Mouse (Mus musculus): ENCODE measurements at regions not wholly inside any gene's neighbourhood (a gene's known extent, or its start where the extent isn't known, plus 50 kb on each side); places are given as distances from the start of the nearest gene placed in this dataset.

GRCm38 (mm10) chr3:66592259-66592658, 295.6 kb upstream of the Veph1 start:
- no peaks in the 10 kb centered on the region for H3K27me3 ChIP-seq (ENCODE audit: insufficient read depth, poor library complexity, severe bottlenecking)
- 30% methylated on average over 7 of the region's 7 CpGs for WGBS
- H3K36me3 ChIP-seq = no peaks in the 10 kb centered on the region
- no peak for DNase-seq (ENCODE audit: low spot score)
- H3K27ac ChIP-seq = no peak overlapping the region
- no peak overlapping the region for H3K4me3 ChIP-seq
- peaks cover 4% of the 10 kb centered on the region; the same call in 1 of the 2 replicates for H3K4me1 ChIP-seq
- H3K9me3 ChIP-seq = no peaks in the 10 kb centered on the region

GRCm38 (mm10) chr3:66590775-66591174, 294.1 kb upstream of the Veph1 start:
- Histone ChIP-seq H3K27me3 (ENCODE audit: insufficient read depth, poor library complexity, severe bottlenecking) (no peaks in the 10 kb centered on the region), H3K27ac (no peak overlapping the region)

DNA sequence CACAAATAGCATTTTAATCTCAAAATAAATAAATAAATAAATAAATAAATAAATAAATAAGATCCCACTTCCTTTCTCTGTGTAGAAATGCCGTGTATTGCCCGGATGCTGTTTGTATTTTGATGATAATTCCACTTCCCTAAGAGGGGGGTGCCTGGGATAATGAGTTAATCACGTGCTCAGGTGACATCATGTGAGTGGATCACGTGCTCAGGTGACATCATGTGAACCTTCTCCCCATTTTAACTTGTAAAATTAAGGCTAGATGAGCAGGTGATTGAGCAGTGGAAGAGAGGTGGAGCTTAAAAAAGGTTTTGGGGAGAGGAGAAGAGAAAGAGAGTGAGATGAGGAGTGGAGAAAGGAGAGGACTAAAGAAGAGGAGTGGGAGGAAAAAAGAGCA, 292.8 kb upstream of the Veph1 start:
- H3K27ac ChIP-seq = no peak overlapping the region
- H3K4me3 ChIP-seq = no peak overlapping the region
- no peaks in the 10 kb centered on the region for H3K36me3 ChIP-seq
- no peaks in the 10 kb centered on the region for H3K27me3 ChIP-seq (ENCODE audit: insufficient read depth, poor library complexity, severe bottlenecking)
- WGBS = 82% methylated on average over 4 of the region's 4 CpGs
- H3K4me1 ChIP-seq = peaks cover 4% of the 10 kb centered on the region; the same call in 1 of the 2 replicates
- DNase-seq (ENCODE audit: low spot score) = no peak
- H3K9me3 ChIP-seq = no peaks in the 10 kb centered on the region

More at GRCm38 (mm10) chr3:66590775-66591174, 294.1 kb upstream of the Veph1 start:
- Histone ChIP-seq H3K4me1 (peaks cover 4% of the 10 kb centered on the region; the same call in 1 of the 2 replicates), H3K4me3 (no peak overlapping the region), H3K9me3 (no peaks in the 10 kb centered on the region), H3K36me3 (no peaks in the 10 kb centered on the region)
- WGBS = 63% methylated on average over 7 of the region's 7 CpGs
- no peak for DNase-seq (ENCODE audit: low spot score)

DNA sequence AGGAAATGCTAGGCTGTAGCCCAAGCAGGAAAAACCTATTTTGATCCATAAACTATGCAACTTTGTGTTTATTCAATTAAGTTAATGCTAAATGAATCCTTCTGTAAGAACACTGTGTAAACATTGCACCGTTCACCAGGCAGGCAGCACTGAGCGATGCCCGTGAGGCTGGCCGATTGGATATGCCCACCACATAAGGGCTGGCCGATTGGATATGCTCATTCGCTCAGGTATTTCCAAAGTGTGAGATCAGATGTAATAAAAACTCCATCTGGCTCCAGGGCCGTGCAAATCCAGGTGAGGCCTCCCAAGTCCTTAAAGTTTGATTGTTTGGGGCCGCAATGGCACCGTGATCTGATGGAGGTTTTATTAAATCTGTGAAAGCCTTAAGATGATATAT, 288.2 kb upstream of the Veph1 start:
- Histone ChIP-seq H3K9me3 (no peaks in the 10 kb centered on the region), H3K27me3 (ENCODE audit: insufficient read depth, poor library complexity, severe bottlenecking) (no peaks in the 10 kb centered on the region), H3K27ac (no peak overlapping the region), H3K4me1 (no peaks in the 10 kb centered on the region), H3K36me3 (no peaks in the 10 kb centered on the region), H3K4me3 (no peak overlapping the region)
- WGBS = 93% methylated on average over 9 of the region's 9 CpGs
- DNase-seq (ENCODE audit: low spot score) = no peak

GRCm38 (mm10) chr3:66584101-66584500, 287.5 kb upstream of the Veph1 start:
- Histone ChIP-seq H3K36me3 (no peaks in the 10 kb centered on the region), H3K4me3 (no peak overlapping the region), H3K27me3 (ENCODE audit: insufficient read depth, poor library complexity, severe bottlenecking) (no peaks in the 10 kb centered on the region), H3K4me1 (no peaks in the 10 kb centered on the region), H3K9me3 (no peaks in the 10 kb centered on the region), H3K27ac (no peak overlapping the region)
- 93% methylated on average over 5 of the region's 5 CpGs for WGBS
- no peak for DNase-seq (ENCODE audit: low spot score)

GRCm38 (mm10) chr3:66576659-66577058, 280.0 kb upstream of the Veph1 start:
- H3K27ac ChIP-seq = no peak overlapping the region
- H3K9me3 ChIP-seq = no peaks in the 10 kb centered on the region
- no peaks in the 10 kb centered on the region for H3K4me1 ChIP-seq
- H3K4me3 ChIP-seq = no peak overlapping the region
- H3K36me3 ChIP-seq = no peaks in the 10 kb centered on the region
- no peak for DNase-seq (ENCODE audit: low spot score)
- no peaks in the 10 kb centered on the region for H3K27me3 ChIP-seq (ENCODE audit: insufficient read depth, poor library complexity, severe bottlenecking)
- WGBS = 80% methylated on average over 1 of the region's 1 CpGs

DNA sequence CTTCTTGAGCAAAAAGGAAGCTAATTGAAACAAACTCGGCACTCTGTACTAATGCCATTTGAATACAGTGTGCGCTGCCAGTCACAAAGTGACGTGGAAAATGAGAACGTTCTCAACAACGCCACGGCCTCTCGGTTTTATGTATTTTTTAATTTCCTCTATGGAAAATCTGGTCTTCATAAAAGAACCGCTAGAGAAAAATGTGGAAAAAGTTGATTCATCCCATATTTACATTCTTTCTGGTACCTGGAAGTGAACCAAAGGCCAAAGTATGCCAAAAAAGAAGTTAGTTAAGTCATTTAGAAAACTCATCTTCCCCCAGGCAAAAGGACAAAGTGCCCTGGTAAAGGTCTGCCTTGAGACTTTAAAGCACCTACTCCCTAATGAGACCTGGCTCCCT, 277.7 kb upstream of the Veph1 start:
- WGBS = 85% methylated on average over 8 of the region's 8 CpGs
- H3K4me3 ChIP-seq = no peak overlapping the region

DNA sequence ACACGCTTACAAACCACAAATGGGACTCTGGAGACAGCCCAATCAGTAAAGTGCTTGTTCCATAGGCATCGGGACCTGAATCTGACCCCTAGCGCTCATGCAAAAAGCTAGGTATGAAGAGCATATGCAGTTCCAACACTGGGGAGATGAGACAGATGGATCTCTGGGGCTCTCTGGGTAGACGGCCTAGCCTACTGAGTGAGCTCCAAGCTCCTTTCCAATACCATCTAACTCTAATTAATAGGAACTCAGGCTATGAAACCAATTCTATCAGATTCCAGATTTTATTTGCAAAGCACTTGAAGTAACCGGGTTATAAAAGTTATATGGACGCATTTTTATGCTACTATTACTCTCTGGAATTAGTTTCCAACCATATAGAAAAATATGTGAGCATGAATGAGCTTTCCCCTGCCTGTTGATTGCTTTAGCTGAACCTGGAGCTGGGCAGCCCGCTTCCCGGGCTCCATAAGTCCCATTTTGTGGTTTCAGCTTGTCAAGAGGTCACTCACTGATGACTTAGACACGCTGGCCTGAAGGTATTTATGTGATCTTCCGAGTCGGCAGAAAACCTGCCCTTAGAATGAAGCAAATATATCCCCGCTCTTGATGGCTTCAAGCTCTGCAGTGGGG, 276.4 kb upstream of the Veph1 start:
- no peaks in the 10 kb centered on the region for H3K4me1 ChIP-seq
- H3K9me3 ChIP-seq = no peaks in the 10 kb centered on the region
- H3K36me3 ChIP-seq = no peaks in the 10 kb centered on the region
- no peaks in the 10 kb centered on the region for H3K27me3 ChIP-seq (ENCODE audit: insufficient read depth, poor library complexity, severe bottlenecking)
- no peak overlapping the region for H3K4me3 ChIP-seq
- DNase-seq (ENCODE audit: low spot score) = no peak
- 87% methylated on average over 12 of the region's 12 CpGs for WGBS
- H3K27ac ChIP-seq = no peak overlapping the region

More for the DNA sequence above, 277.7 kb upstream of the Veph1 start:
- Histone ChIP-seq H3K4me1 (no peaks in the 10 kb centered on the region), H3K27me3 (ENCODE audit: insufficient read depth, poor library complexity, severe bottlenecking) (no peaks in the 10 kb centered on the region), H3K27ac (no peak overlapping the region), H3K36me3 (no peaks in the 10 kb centered on the region), H3K9me3 (no peaks in the 10 kb centered on the region)
- DNase-seq (ENCODE audit: low spot score) = no peak

GRCm38 (mm10) chr3:66570342-66570741, 273.7 kb upstream of the Veph1 start:
- Histone ChIP-seq H3K36me3 (no peaks in the 10 kb centered on the region), H3K4me1 (no peaks in the 10 kb centered on the region), H3K4me3 (no peak overlapping the region), H3K27ac (no peak overlapping the region), H3K9me3 (no peaks in the 10 kb centered on the region), H3K27me3 (ENCODE audit: insufficient read depth, poor library complexity, severe bottlenecking) (no peaks in the 10 kb centered on the region)
- no peak for DNase-seq (ENCODE audit: low spot score)
- 77% methylated on average over 5 of the region's 5 CpGs for WGBS

DNA sequence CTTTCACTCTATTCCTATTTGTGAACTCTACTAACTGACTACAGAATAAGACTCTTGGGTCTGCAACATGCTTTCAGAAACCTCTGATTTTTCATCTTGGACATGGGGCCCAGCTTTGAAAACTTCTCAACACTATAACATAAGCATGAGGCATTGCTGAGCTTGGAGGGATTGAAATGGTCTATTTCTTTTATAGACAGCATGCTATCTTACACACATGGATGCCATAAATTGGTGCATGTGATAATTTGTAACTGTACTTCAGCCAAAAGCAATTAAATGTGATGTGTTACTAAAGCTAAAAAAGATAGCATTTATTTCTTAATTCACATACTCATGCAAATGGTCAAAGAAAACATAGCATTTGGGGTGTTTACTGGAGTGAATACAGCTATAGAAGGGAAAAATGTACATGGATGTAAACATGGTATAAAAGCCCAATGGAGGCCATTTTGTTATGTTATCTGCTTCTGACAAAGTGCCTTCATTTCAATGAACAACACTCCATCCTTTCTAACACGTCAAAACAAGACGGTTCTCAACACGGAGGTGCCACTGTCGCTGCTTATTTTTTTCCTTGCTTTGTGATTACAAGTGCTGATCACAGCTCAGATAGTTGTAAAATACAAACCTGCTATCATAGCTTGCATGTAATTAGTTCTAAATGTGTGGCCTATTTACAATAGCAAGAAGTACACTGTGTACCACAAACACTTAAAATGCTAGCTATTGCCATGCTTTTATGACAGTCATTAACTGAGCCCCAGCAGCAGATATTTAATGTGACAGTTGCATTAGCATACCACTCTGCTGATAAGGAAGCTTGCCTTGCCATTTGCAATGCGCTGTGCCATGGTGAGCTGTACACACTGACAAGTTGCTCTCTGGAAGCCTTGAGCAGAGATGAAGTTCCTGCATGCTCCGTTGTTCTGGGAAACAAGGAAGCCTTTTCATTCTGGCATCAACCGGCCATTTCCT, 267.9 kb upstream of the Veph1 start:
- Histone ChIP-seq H3K27ac (no peak overlapping the region), H3K9me3 (no peaks in the 10 kb centered on the region), H3K4me3 (no peak overlapping the region), H3K27me3 (ENCODE audit: insufficient read depth, poor library complexity, severe bottlenecking) (no peaks in the 10 kb centered on the region), H3K4me1 (no peaks in the 10 kb centered on the region), H3K36me3 (no peaks in the 10 kb centered on the region)
- 72% methylated on average over 7 of the region's 7 CpGs for WGBS
- no peak for DNase-seq (ENCODE audit: low spot score)

DNA sequence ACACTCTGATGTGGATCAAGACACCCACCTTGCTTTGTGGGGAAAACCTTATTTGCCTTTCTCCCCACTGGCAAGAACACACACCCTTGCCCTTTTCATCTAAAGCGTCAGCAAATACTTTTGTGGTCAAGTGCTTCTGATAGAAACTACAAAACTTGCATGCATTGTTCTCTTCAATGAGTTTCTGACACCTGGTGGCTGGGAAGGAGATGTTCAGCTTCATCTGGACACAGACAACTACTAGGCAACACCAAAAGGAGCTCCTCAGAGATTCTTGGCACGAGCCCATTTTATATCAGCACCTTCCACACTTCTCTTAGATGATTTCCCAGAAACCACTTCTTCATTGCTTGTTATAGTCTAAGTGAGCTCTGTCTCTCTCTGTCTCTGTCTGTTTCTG, 266.7 kb upstream of the Veph1 start:
- no peaks in the 10 kb centered on the region for H3K27me3 ChIP-seq (ENCODE audit: insufficient read depth, poor library complexity, severe bottlenecking)
- no peaks in the 10 kb centered on the region for H3K36me3 ChIP-seq
- no peaks in the 10 kb centered on the region for H3K4me1 ChIP-seq
- DNase-seq (ENCODE audit: low spot score) = no peak
- no peaks in the 10 kb centered on the region for H3K9me3 ChIP-seq
- 66% methylated on average over 2 of the region's 2 CpGs for WGBS
- no peak overlapping the region for H3K27ac ChIP-seq
- H3K4me3 ChIP-seq = no peak overlapping the region

GRCm38 (mm10) chr3:66555538-66555937, 258.9 kb upstream of the Veph1 start:
- no peaks in the 10 kb centered on the region for H3K27me3 ChIP-seq (ENCODE audit: insufficient read depth, poor library complexity, severe bottlenecking)
- no peak overlapping the region for H3K4me3 ChIP-seq
- H3K27ac ChIP-seq = no peak overlapping the region
- WGBS = 82% methylated on average over 1 of the region's 1 CpGs
- H3K9me3 ChIP-seq = no peaks in the 10 kb centered on the region
- DNase-seq (ENCODE audit: low spot score) = no peak
- no peaks in the 10 kb centered on the region for H3K4me1 ChIP-seq
- H3K36me3 ChIP-seq = no peaks in the 10 kb centered on the region

- no peaks in the 10 kb centered on the region for H3K4me1 ChIP-seq
- H3K27ac ChIP-seq = no peak overlapping the region
- no peaks in the 10 kb centered on the region for H3K27me3 ChIP-seq (ENCODE audit: insufficient read depth, poor library complexity, severe bottlenecking)
- no peak overlapping the region for H3K4me3 ChIP-seq
- no peaks in the 10 kb centered on the region for H3K36me3 ChIP-seq
- no peaks in the 10 kb centered on the region for H3K9me3 ChIP-seq
- DNase-seq (ENCODE audit: low spot score) = no peak
Measured at GRCm38 (mm10) chr3:66550920-66551319, 254.3 kb upstream of the Veph1 start.
